Mouse (Mus musculus): ENCODE data around the gene Mcl1. TPM values are rescaled to one million over a fixed set of nuclear protein-coding genes. Genes with fewer than 3 reads are reported as not detected.

The Mcl1 gene
- total RNA-seq, 4 experiments from 2014 or later = 177 to 189 (median 179) TPM

Other genes with a start within 250 kb of the Mcl1 start
- 10 to 100 TPM; 64.5 to 87.3 (median 75.1) TPM for gene Arnt, start 224.4 kb upstream of the Mcl1 start, total RNA-seq (2022)
- gene Ctsk, start 159.5 kb upstream of the Mcl1 start, total RNA-seq (2022) = 1 to 10 TPM; 4.6 to 9.3 (median 5.1) TPM
- 100 to 1,000 TPM in 2 of 4 experiments, 10 to 100 TPM in 2; 52.8 to 131 (median 95.6) TPM for gene Ctss, start 132.0 kb upstream of the Mcl1 start, total RNA-seq (2022)
- not detected for gene Hormad1, start 99.1 kb upstream of the Mcl1 start, total RNA-seq (2022)
- 10 to 100 TPM; 53.5 to 63.5 (median 61.5) TPM for gene Golph3l, start 69.9 kb upstream of the Mcl1 start, total RNA-seq (2022)
- gene Ensa, start 33.8 kb upstream of the Mcl1 start, total RNA-seq (2022) = 100 to 1,000 TPM; 102 to 141 (median 119) TPM
- 10 to 100 TPM in 1 of 4 experiments, 1 to 10 TPM in 3; 4.3 to 10.2 (median 6.4) TPM for gene Adamtsl4, start 29.1 kb downstream of the Mcl1 start, total RNA-seq (2022)
- gene Ecm1, start 80.8 kb downstream of the Mcl1 start, total RNA-seq (2022) = 100 to 1,000 TPM; 619 to 722 (median 665) TPM
- gene Tars2, start 101.4 kb downstream of the Mcl1 start, total RNA-seq (2022) = 10 to 100 TPM; 62.2 to 74.5 (median 65.2) TPM
- gene Rprd2, start 160.1 kb downstream of the Mcl1 start, total RNA-seq (2022) = 10 to 100 TPM; 57.2 to 70.5 (median 57.7) TPM
- 10 to 100 TPM; 27.8 to 43.0 (median 35.6) TPM for gene Prpf3, start 197.1 kb downstream of the Mcl1 start, total RNA-seq (2022)
- gene Mrps21, start 212.7 kb downstream of the Mcl1 start, total RNA-seq (2022) = 100 to 1,000 TPM; 192 to 303 (median 226) TPM
- 10 to 100 TPM in 1 of 4 experiments, 1 to 10 TPM in 3; 3.6 to 12.3 (median 5.9) TPM for gene Ciart, start 223.5 kb downstream of the Mcl1 start, total RNA-seq (2022)
- 10 to 100 TPM in 1 of 4 experiments, 1 to 10 TPM in 3; 8.0 to 10.5 (median 8.8) TPM for gene BC028528, start 233.2 kb downstream of the Mcl1 start, total RNA-seq (2022)
- gene Aph1a, start 235.2 kb downstream of the Mcl1 start, total RNA-seq (2022) = 100 to 1,000 TPM; 114 to 155 (median 121) TPM
- 1 to 10 TPM in 1 of 4 experiments, under 1 TPM in 2, not detected in 1; 0.22 to 2.4 (median 0.55) TPM for gene Car14, start 245.9 kb downstream of the Mcl1 start, total RNA-seq (2022)

All from adrenal gland, adult 8-10 months (tissue).